Mouse (Mus musculus) spleen, adult 18-20 months (tissue): ENCODE measurements around the gene Fam71e1.

Source experiments
- DNase-seq, 2 experiments: peaks; one replicate each; pipeline ENCODE4 v3.0.0; 2022; ENCODE audit warnings: mixed read lengths in 2 of 2

Fam71e1 gene

GRCm38 (mm10) chr7:44495992-44496770 is at the start of gene Fam71e1, which contains the start of gene Emc10:
Gene Fam71e1, plus strand, starts transcription at chr7:44496581.
Gene Emc10, minus strand, starts transcription at chr7:44496529.
- DNase-seq: peak; percentile 96 to 97

- DNase-seq: no peak
These were observed 43.1 kb upstream of the Fam71e1 start for GRCm38 (mm10) chr7:44453256-44453655.

GRCm38 (mm10) chr7:44456302-44456701 is 40.1 kb upstream of the Fam71e1 start:
- DNase-seq: no peak

GRCm38 (mm10) chr7:44460067-44460466 is 36.3 kb upstream of the Fam71e1 start:
- no peak for DNase-seq

GRCm38 (mm10) chr7:44460767-44461502 is 35.4 kb upstream of the Fam71e1 start:
- no peak for DNase-seq

- no peak for DNase-seq
These were observed 34.7 kb upstream of the Fam71e1 start for GRCm38 (mm10) chr7:44461503-44462217.

GRCm38 (mm10) chr7:44462218-44463055 is 33.9 kb upstream of the Fam71e1 start:
- DNase-seq: no peak

- DNase-seq: no peak
These were observed 33.3 kb upstream of the Fam71e1 start for GRCm38 (mm10) chr7:44463056-44463425.

GRCm38 (mm10) chr7:44463556-44464225 is 32.7 kb upstream of the Fam71e1 start:
- DNase-seq: no peak

- no peak for DNase-seq
These were observed 31.9 kb upstream of the Fam71e1 start for GRCm38 (mm10) chr7:44464511-44464910.

GRCm38 (mm10) chr7:44465111-44465510 is 31.3 kb upstream of the Fam71e1 start, which contains the start of gene Aspdh:
Gene Aspdh, plus strand, starts transcription at chr7:44465391.
- DNase-seq: no peak

- no peak for DNase-seq
These were observed 30.1 kb upstream of the Fam71e1 start for GRCm38 (mm10) chr7:44466006-44466887.

- DNase-seq: no peak
These were observed 29.5 kb upstream of the Fam71e1 start for GRCm38 (mm10) chr7:44466888-44467311.

GRCm38 (mm10) chr7:44467811-44468411 is 28.5 kb upstream of the Fam71e1 start, which contains the start of gene Josd2:
Gene Josd2, plus strand, starts transcription at chr7:44467980.
- peak; percentile 77 to 83 for DNase-seq

- DNase-seq: no peak
These were observed 27.6 kb upstream of the Fam71e1 start for GRCm38 (mm10) chr7:44468644-44469285.

- no peak for DNase-seq
These were observed 26.4 kb upstream of the Fam71e1 start for GRCm38 (mm10) chr7:44469677-44470675.

- DNase-seq: no peak
These were observed 25.4 kb upstream of the Fam71e1 start for GRCm38 (mm10) chr7:44470696-44471612.
